Mouse (Mus musculus) stomach, adult 2 months (tissue): ENCODE results near the gene Racgap1. TPM values are rescaled to one million over a fixed set of nuclear protein-coding genes. Genes with fewer than 3 reads are reported as not detected.

Experiments used
- polyA plus RNA-seq: library from polyadenylated mRNA; depleted of rRNA; stranded (reverse); fragments of >200 nt; gene quantifications from 2 replicates; pipeline ENCODE4 v1.2.3, GENCODE M21; 2012; rRNA removed

The Racgap1 gene
- 3.8 and 5.4 TPM in 2 replicates for polyA plus RNA-seq

DNA sequence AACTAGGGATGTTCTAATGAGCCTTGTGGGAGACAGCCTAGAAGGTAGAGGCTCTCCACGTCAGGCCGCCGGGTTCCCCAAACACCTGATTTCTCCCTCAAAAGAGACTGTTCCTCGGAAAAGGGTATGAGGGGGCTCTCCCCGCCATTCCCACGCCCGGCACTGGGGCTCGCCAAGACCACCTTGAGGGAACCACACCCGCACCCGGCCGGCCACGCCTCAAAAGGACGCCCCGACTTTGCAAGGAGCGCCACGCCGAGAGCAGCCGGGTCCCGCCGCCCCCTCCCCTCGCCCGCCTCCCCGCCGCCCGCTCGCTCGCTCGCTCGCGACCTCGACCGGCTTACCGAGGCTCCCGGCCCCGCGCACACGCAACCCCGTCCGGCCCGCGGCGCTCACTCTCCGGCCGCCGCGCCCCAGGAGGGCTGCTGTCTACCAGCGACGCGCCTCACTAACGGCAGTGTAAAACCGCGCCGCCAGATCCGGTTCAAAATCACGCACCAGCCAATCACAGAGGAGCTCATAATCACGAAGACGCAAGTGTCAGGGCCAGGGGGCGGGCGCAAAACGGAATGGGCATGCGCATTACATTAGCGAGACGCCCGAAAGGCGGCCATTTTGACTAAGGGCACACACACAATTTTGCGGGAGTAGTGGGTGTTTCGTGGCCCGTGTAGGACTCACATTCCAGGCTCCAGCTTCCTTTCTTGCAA, at the start of gene Racgap1:
Racgap1 (minus strand) TSS at position 494 of the 710 bp plus-strand sequence.

DNA sequence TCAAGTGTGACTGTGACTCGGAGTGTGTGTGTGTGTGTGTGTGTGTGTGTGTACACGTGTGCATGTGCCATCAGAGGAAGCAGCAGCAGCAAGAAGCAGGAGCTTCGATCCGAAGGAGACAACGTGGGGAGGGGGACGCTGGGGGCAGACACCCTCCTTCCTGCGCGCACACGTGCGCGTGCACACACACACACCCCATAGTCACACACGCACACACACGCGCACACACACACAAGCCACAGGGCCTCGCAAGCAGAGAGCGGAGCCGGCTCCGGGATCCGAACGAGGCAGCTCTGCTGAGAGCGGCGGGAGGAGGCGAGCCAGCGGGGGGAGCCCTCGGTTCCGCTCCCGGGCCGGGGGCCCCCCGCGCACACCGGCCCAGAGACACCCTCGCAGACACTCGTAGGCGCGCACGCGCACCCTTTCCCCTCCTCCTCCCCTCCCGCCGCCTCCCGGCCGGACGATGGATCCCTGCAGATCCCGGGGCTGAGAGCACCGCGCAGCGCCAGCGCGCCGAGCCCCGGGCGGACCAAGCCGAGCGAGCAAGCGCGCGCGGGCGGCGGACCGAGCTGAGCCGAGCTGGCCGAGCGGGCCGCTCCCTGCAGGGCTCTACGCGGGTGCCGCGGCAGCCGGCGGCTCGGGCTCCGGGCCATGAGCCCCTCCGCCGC, 18.8 kb upstream of the Racgap1 start, which contains the start of gene Asic1:
Asic1 (plus strand) TSS at position 215 of the 668 bp plus-strand sequence.

DNA sequence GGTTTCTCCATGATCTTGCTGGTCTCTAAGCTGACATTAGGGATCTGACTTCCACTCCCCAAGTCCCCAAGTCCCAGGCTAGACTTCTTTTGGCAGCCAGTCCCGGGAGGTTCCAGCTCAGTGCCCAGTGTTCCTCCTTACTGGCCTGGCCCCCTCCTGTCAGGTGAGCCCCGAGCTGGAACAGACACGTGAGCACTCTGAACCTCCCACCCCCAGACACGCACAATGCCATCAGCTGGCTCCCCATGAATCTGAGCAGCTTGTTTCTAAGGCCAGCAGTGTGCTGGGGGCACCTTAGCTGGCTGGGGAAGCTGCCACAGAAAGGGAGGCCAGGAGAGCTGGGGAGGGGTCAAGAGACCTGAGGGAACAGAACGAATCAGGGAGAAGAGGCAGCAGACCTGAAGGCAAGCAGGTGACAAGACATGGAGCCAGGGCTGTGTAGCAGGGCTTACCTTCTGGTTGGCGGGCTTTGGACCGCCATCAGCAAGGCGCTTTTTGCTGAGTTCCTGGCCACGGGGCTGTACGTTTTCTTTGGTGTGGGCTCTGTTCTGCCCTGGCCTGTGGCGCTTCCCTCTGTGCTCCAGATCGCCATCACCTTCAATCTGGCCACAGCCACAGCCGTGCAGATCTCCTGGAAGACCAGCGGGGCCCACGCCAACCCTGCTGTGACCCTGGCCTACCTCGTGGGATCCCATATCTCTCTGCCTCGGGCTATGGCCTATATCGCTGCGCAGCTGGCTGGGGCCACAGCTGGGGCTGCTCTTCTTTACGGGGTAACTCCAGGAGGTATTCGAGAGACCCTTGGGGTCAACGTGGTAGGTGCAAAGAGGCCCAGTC, 50.3 kb downstream of the Racgap1 start, which contains the start of gene Aqp6:
Aqp6 (plus strand) TSS at position 415 of the 837 bp plus-strand sequence.

DNA sequence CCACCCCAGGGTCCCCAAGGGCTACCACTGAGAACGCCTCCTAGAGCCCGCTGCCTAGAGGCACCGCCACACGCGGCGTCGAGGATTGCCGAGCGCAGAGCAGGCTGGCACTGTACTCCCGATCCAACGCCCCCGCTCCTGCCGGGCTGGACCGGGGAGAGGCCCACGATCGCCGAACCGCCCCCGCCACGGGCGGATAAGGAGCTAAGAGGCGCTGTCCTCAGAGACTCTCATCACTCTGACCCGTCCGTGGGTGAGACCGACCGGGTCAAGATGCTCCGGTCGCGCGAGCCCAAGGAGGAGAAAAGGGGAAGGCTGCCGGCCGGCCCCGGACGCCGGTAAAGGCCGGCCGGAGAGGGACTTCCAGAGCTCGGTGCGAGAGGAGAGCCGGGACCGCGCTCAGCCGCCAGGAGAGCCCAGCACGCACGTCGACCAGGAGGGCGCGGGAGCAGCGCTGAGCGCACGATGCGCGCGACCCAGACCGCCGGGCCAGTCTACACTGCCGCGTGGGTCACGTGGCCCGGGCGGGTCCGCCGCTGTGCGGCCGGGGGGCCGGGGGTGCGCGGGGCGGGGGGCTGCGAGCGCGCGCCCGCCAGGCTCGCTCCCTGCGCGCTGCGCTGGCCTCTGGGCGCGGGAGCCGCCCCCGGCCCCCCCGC, 60.9 kb downstream of the Racgap1 start, which contains the start of gene Aqp5:
Aqp5 (plus strand) TSS at position 354 of the 656 bp plus-strand sequence.

DNA sequence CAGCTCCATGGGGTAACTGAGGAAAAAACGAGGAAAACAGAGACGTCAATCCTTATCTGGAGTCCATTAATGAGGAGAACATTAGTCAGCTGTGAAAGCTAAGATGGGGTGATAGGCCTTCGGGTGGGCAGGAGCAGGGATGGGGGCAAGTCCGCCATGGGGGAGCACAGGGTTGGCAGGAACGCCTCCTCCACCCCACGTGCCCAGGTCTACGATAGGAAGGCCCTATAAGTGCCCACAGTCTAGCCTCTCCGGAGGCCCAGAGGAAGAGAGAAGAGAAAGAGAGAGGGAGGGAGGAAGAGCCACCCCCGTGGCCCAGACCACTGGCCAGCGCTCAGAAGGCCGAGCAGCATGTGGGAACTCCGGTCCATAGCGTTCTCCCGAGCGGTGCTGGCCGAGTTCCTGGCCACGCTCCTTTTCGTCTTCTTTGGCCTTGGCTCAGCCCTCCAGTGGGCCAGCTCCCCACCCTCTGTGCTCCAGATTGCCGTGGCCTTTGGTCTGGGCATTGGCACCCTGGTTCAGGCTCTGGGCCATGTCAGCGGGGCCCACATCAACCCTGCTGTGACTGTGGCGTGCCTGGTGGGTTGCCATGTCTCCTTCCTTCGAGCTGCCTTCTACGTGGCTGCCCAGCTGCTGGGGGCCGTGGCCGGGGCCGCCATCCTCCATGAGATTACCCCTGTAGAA, 72.5 kb downstream of the Racgap1 start, which contains the start of gene Aqp2:
Aqp2 (plus strand) TSS at position 254 of the 684 bp plus-strand sequence.

Other genes with a start within 250 kb of the Racgap1 start
- gene Nckap5l, start 193.9 kb downstream of the Racgap1 start, polyA plus RNA-seq = 2.6 and 2.9 TPM in 2 replicates
- 2.7 and 2.9 TPM in 2 replicates for gene Bcdin3d, start 176.9 kb downstream of the Racgap1 start, polyA plus RNA-seq
- gene Faim2, start 123.5 kb downstream of the Racgap1 start, polyA plus RNA-seq = 0.46 and 0.67 TPM in 2 replicates
- 0.43 TPM in 1 of 2 replicates, not detected in the other for gene Aqp2, start 72.6 kb downstream of the Racgap1 start, polyA plus RNA-seq
- gene Aqp5, start 60.9 kb downstream of the Racgap1 start, polyA plus RNA-seq = 22.6 and 90.4 TPM in 2 replicates
- not detected in 2 replicates for gene Aqp6, start 50.3 kb downstream of the Racgap1 start, polyA plus RNA-seq
- gene Asic1, start 18.7 kb upstream of the Racgap1 start, polyA plus RNA-seq = 0.18 TPM in 1 of 2 replicates, not detected in the other
- 10.7 and 11.8 TPM in 2 replicates for gene Smarcd1, start 50.5 kb upstream of the Racgap1 start, polyA plus RNA-seq
- not detected in 2 replicates for gene Gm17349, start 53.8 kb upstream of the Racgap1 start, polyA plus RNA-seq
- gene Gpd1, start 65.9 kb upstream of the Racgap1 start, polyA plus RNA-seq = 26.2 and 29.9 TPM in 2 replicates
- gene Cox14, start 74.0 kb upstream of the Racgap1 start, polyA plus RNA-seq = 141 and 223 TPM in 2 replicates
- 4.3 and 5.5 TPM in 2 replicates for gene Cers5, start 121.2 kb upstream of the Racgap1 start, polyA plus RNA-seq
- gene Lima1, start 223.8 kb upstream of the Racgap1 start, polyA plus RNA-seq = 11.8 and 19.9 TPM in 2 replicates